Mouse (Mus musculus): ENCODE measurements around the gene Zc3h6. TPM values are rescaled to one million over a fixed set of nuclear protein-coding genes. Genes with fewer than 3 reads are reported as not detected.

Zc3h6 gene
- total RNA-seq, 1 experiment from 2014 or later: 8.4 TPM

DNA sequence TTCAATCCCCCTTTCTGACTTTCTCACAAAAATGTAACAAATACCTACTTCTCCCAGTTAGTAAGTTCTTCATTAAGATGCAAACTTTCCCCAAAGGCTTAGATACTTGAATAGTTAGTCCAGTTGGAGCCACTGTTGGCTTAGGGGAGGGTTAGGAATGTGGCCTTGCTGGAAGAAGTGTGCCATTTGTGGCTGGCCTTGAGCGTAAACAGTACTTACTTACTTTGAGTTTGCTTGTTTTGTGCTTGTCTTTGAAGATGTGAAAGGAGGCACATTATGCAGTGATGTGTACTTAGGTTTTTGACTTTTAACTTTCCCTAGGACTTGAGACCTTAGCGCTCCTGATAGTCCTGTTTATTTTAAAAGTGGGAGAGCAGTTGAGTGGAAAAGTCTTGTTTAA is 52.9 kb downstream of the Zc3h6 start:
- ATAC-seq (replicated peaks; ENCODE audit: low read depth, poor library complexity, severe bottlenecking): no peak

DNA sequence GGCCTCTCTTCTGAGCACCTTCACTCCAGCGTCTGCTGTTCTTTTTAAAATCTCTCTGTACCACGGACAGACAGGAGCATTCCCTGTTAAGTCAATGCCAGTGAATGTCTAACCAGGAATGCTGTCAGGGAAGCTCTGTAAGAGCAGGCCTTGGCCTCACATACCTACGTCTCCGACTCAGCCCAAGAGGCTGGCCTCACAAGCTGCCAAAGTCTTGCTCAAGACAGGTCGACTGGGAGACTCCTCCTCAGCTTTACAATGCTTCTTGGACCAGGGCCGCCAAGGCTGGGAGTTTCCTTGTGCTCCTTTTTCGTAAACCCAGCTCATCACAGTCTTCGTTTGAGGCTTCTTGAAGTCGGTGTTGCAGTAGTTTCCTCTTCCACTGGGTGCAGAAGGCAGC is 57.6 kb downstream of the Zc3h6 start:
- ATAC-seq (replicated peaks; ENCODE audit: low read depth, poor library complexity, severe bottlenecking): no peak

- no peak for ATAC-seq (replicated peaks; ENCODE audit: low read depth, poor library complexity, severe bottlenecking)
Measured at GRCm38 (mm10) chr2:129035381-129035780, 68.2 kb downstream of the Zc3h6 start.

GRCm38 (mm10) chr2:129038426-129038936 is 71.3 kb downstream of the Zc3h6 start:
- no peak for ATAC-seq (replicated peaks; ENCODE audit: low read depth, poor library complexity, severe bottlenecking)

- ATAC-seq (replicated peaks; ENCODE audit: low read depth, poor library complexity, severe bottlenecking): peak; percentile 31; the same call in 1 of the 2 replicates
Measured at GRCm38 (mm10) chr2:129038937-129039631, 71.9 kb downstream of the Zc3h6 start.

DNA sequence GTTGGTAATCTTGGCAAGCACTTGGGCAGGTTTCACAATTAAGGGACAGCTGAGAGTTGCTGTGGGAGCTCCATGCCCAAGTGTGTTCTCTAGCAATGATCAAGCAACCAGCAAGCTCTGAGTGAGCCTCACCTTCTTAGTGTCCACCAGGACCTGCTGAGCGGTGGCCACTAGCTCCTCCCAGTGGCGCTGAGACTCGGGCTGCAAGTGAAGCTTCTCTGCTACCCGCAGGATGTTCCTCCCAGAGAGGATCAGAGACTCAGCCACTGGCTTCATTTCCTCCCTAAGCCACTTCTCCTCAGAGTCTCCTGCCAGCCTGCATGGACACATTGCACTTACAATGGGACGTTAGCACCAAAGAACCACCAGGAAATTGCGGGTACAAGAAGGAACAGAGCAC is 73.4 kb downstream of the Zc3h6 start:
- peak; percentile 79 for ATAC-seq (replicated peaks; ENCODE audit: low read depth, poor library complexity, severe bottlenecking)

DNA sequence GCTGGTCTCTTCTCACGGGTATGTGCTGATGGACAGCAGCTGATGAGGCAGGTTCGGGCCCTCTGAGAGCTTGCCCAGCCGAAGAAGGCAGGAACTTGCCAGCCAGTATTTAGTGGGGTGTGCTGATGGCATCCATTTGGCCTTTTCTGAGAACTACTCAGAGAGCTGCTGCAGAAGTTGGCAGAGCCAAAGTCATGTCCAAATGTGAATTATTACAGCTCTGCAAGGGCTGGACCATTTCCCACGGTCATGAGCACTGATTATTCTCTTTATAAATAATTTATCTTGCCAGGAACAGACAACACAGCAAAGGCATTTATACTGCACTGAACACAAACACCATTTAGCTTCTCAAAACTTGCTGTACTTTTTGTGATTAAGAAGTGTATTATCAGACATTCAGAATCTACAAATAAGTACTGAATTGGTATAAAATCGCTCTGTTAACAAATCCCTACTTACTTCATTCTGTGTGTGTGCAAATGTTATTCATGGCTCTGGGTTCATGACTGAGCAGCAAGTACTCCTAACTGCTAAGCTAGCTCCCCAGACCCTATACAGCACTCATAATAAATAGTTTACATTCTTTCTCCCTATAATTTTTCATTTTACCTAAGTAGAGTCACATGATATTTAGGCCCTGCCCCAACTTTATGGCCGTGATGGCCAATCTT is 79.1 kb downstream of the Zc3h6 start:
- ATAC-seq (replicated peaks; ENCODE audit: low read depth, poor library complexity, severe bottlenecking): no peak

GRCm38 (mm10) chr2:129046846-129047196 is 79.6 kb downstream of the Zc3h6 start:
- ATAC-seq (replicated peaks; ENCODE audit: low read depth, poor library complexity, severe bottlenecking): no peak

- ATAC-seq (replicated peaks; ENCODE audit: low read depth, poor library complexity, severe bottlenecking): no peak
Measured at GRCm38 (mm10) chr2:129047811-129048210, 80.6 kb downstream of the Zc3h6 start, which contains the start of gene Vinac1. Gene Vinac1 (minus strand): TSS chr2:129048172.

DNA sequence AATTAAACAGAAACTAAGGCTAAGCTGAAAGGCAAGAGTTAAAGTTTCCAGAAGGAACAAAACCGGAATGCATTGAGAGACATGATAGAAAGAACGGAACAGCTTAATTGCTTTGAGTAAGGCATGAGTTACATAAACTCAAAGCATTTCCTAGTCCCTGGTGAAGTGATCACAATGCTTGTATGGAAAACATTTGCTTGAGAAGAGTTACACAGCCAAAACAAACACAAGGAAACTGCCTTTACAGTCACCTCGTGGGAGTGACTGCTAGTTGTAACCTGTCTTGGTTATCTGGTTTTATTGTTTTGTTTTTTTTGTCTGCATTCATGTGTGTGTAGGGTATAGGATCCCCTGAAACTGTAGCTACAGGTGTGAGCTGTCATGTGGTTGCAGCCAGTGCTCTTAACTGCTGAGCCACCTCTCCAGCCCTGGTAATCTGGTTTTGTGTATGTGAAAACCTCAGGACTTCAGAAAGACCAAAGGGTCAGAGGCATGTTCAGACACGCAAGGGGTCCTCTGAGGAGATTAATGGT is 85.3 kb downstream of the Zc3h6 start:
- no peak for ATAC-seq (replicated peaks; ENCODE audit: low read depth, poor library complexity, severe bottlenecking)

DNA sequence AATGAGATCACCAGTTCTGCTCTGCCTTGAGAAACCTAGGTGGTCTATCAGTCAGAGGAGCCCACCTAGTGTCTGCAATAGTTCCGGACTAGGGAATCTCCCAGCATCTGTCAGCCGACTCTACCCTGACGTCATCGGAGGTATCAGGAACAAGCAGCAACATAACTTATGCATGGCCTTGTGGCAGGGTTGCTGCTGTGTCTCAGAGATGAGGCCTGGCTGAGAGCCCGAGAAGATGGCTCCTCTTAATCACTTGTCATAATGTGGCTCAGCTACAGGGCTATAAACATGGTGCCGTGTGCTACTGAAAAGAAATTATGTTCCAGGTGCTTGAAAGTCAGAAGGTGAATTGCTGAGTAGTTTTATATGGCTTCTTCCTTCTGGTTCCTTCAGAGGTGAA is 88.5 kb downstream of the Zc3h6 start:
- ATAC-seq (replicated peaks; ENCODE audit: low read depth, poor library complexity, severe bottlenecking): no peak

DNA sequence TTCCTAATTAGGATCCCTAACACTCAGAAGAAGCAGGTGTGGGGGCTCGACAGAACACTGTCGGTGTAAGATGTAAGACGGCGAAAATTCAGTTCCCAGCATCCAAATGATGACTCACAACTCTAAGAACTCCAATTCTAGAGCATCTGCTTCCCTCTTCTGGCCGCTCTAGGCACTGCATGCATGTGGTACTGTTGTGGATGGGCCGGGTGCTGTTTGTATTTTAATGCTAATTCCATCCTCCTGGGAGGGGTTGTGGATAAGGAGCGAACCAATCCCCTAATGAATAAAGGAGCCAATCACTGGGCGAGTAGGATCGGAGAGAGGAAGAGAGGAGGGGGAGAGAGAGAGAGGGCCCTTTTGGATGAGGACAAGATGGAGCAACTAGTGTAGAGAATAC is 89.4 kb downstream of the Zc3h6 start:
- peak; percentile 36; the same call in 1 of the 2 replicates for ATAC-seq (replicated peaks; ENCODE audit: low read depth, poor library complexity, severe bottlenecking)

- no peak for ATAC-seq (replicated peaks; ENCODE audit: low read depth, poor library complexity, severe bottlenecking)
Measured at GRCm38 (mm10) chr2:129057256-129057655, 90.1 kb downstream of the Zc3h6 start.

GRCm38 (mm10) chr2:129057920-129058361 is 90.7 kb downstream of the Zc3h6 start:
- no peak for ATAC-seq (replicated peaks; ENCODE audit: low read depth, poor library complexity, severe bottlenecking)

GRCm38 (mm10) chr2:129061456-129062059 is 94.4 kb downstream of the Zc3h6 start:
- ATAC-seq (replicated peaks; ENCODE audit: low read depth, poor library complexity, severe bottlenecking): no peak

DNA sequence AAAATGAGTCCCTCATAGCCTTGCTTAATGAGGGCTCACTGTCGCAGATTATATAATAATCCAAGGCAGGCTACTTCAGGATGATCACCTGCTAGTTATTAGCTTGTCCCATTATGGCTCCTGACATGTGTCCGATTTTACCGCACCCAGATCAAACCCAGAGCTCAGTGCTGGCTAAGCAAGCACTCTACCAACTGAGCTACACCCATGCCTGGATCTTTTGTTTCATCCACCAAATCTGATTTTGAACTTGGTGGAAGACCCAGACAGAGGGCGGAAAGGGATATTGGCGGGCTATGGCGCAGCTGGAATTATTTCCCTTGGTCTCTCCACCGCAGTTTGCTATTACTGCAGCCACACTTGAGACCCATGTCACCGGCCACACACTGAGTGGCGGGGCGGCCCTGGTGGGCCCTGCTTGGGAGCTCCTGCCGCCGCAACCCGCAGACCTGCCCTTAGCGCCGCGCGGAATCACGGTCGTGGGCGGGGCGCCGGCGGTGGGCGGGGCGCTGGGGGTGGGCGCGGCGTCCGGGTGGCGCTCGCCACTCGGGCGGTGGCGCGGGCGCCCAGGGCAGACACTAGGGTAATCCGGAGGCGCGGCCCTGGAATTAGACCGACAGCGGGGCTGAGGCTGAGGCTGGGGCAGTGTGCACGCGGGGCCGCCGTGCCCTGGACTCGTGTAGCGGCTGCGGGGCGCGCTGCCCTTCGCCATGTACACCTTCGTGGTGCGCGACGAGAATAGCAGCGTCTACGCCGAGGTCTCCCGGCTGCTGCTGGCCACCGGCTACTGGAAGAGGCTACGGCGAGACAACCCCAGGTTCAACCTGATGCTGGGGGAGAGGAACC is 98.5 kb downstream of the Zc3h6 start, which contains the start of gene Ttl:
Gene Ttl, plus strand, starts transcription at position 506 of the 846 bp plus-strand sequence.
- peak; percentile 88 for ATAC-seq (replicated peaks; ENCODE audit: low read depth, poor library complexity, severe bottlenecking)

DNA sequence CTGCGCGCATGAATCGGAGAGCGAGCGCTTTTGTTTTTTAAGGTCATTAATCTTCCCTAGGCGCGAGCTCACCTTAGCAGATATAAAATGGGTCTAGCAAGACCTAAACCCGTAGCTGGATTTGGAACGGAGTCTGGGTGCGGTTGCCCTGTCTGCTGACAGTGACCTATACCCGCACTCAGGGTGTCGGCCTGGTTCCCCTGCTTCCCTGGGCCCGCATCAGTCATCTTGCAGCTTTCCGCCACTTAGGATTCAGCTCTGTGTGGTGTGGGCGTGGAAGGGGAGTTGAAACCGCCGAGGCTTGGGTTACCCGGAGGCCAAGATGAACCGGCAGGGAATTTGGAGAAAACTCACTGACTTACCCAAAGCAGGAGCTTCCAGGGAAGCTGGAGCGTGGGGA is 99.1 kb downstream of the Zc3h6 start:
- ATAC-seq (replicated peaks; ENCODE audit: low read depth, poor library complexity, severe bottlenecking): peak; percentile 80

All from common myeloid progenitor, adult 5-6 weeks (primary cell).